Mouse (Mus musculus): ENCODE data around the gene Adra1d.

DNA sequence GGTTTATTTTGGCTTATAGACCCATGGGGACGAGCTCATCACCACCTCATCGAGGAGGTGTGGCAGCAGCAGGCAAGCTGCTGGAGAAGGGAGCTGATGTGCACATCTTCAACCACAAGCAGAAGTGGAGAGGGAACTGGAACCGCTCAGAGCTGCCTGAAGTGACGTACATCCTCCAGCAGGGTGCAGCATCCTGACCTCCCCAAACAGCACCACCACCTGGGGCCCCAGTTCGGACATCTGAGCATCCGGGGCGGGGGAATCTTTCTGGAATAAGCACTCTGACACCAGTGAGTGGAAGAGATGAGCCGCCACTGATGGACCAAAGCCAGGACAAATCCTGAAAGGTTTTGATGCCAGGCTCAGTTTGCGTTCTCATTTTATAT lies 31.5 kb downstream of the Adra1d start:
- TF ChIP-seq CTCF (IDR thresholded peaks at IDR 0.05; ENCODE audit: control insufficient read depth, insufficient read depth, low read length) (peak; percentile 84), POLR2A (IDR thresholded peaks at IDR 0.05; ENCODE audit: borderline replicate concordance, control insufficient read depth, low read depth, low read length) (no peak)
